8 mouse cellular contexts compared by ENCODE assay signal in the genomic region with DNA sequence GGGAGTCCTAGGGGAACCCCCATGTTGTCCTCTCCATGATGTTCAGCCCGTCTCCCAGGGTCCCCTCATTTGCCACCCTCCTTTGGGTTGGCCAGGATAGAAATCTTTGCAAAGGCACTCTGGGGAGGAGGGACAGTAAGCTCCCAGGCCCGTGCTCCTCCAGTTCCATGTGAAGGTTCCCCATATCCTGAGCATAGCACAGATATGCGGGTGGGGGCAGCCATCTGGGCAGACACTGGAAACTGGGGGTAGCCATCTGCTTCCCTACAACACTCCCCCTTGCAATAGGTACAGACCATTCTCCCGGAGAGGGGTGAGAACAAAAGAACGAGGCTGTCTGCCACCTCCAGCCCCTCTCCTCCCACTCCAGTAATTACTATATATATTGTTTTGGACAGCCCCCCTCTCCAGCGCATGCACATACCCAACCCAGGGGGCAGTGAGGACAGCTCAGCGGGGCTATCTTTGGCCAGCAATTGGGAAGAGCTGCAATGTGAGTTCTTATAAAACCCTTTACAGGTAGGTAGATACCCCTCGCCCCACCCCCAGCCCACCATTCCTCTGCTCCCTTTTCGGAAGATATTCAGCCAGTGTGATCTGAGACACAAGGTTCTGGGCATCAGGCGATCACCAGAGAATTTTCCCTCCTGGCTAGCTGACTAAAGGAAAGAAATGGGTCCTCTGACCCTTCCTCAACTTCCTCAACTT. TPM values are rescaled to one million over a fixed set of nuclear protein-coding genes. Genes with fewer than 3 reads are reported as not detected.
A peak's percentile ranks its signal among the peaks of the same experiment; 100 is the strongest.
DNase-seq lines count a peak whose midpoint lies in the region; ATAC-seq lines count a peak whose summit lies in the region.

No protein-coding gene starts in this region.

- H3K4me2 ChIP-seq in heart, embryonic 15.5 days, result peak overlapping the region; percentile 95
- H3K4me2 ChIP-seq in hindbrain, embryonic 13.5 days, result peak overlapping the region; percentile 98
- peak overlapping the region; percentile 95 for H3K4me2 ChIP-seq in liver, embryonic 12.5 days
- peak overlapping the region; percentile 90 for H3K4me2 ChIP-seq in stomach, embryonic 16.5 days (ENCODE audit: low read depth, low read length)

- WGBS in heart, embryonic 15.5 days, result 52% methylated on average over 10 of the region's 10 CpGs
- 33% methylated on average over 10 of the region's 10 CpGs for WGBS in hindbrain, embryonic 13.5 days
- 55% methylated on average over 10 of the region's 10 CpGs for WGBS in liver, embryonic 12.5 days (ENCODE audit: insufficient replicate concordance)
- WGBS in stomach, embryonic 16.5 days, result 41% methylated on average over 10 of the region's 10 CpGs

- H3K27ac ChIP-seq in heart, embryonic 15.5 days, result no peak overlapping the region
- H3K27ac ChIP-seq in hindbrain, embryonic 13.5 days, result peak overlapping the region; percentile 88
- H3K27ac ChIP-seq in liver, embryonic 12.5 days, result peak overlapping the region; percentile 93; the same call in 1 of the 2 replicates
- peak overlapping the region; percentile 96; the same call in 1 of the 2 replicates for H3K27ac ChIP-seq in stomach, embryonic 16.5 days (ENCODE audit: low read length)

- H3K36me3 ChIP-seq in heart, embryonic 15.5 days, result peaks cover 7% of the 10 kb centered on the region
- H3K36me3 ChIP-seq in hindbrain, embryonic 13.5 days, result peaks cover 29% of the 10 kb centered on the region
- peaks cover 19% of the 10 kb centered on the region for H3K36me3 ChIP-seq in liver, embryonic 12.5 days
- H3K36me3 ChIP-seq in stomach, embryonic 16.5 days (ENCODE audit: control insufficient read depth, insufficient read depth, low read length), result peaks cover 8% of the 10 kb centered on the region; the same call in 1 of the 2 replicates

- no peaks in the 10 kb centered on the region for H3K9me3 ChIP-seq in heart, embryonic 15.5 days (replicated peaks)
- H3K9me3 ChIP-seq in hindbrain, embryonic 13.5 days, result no peaks in the 10 kb centered on the region
- H3K9me3 ChIP-seq in liver, embryonic 12.5 days (replicated peaks), result no peaks in the 10 kb centered on the region; the same call in 1 of the 2 replicates
- 0 out of 2 replicates have a peak, but pooled peaks cover 3% of the 10 kb centered on the region for H3K9me3 ChIP-seq in stomach, embryonic 16.5 days (replicated peaks; ENCODE audit: control insufficient read depth, low read length)

- H3K9ac ChIP-seq in heart, embryonic 15.5 days, result peak overlapping the region; percentile 64; the same call in 1 of the 2 replicates
- H3K9ac ChIP-seq in hindbrain, embryonic 13.5 days, result peak overlapping the region; percentile 85
- H3K9ac ChIP-seq in liver, embryonic 12.5 days, result peak overlapping the region; percentile 82
- H3K9ac ChIP-seq in stomach, embryonic 16.5 days (ENCODE audit: low read length), result peak overlapping the region; percentile 82

- H3K27me3 ChIP-seq in heart, embryonic 15.5 days, result peaks cover 36% of the 10 kb centered on the region
- peaks cover 22% of the 10 kb centered on the region for H3K27me3 ChIP-seq in hindbrain, embryonic 13.5 days
- H3K27me3 ChIP-seq in liver, embryonic 12.5 days (replicated peaks), result peaks cover 24% of the 10 kb centered on the region
- no peaks in the 10 kb centered on the region for H3K27me3 ChIP-seq in stomach, embryonic 16.5 days (ENCODE audit: control insufficient read depth, insufficient read depth, low read length)

- H3K4me3 ChIP-seq in heart, embryonic 15.5 days, result peak overlapping the region; percentile 64
- H3K4me3 ChIP-seq in hindbrain, embryonic 13.5 days, result peak overlapping the region; percentile 69
- peak overlapping the region; percentile 69 for H3K4me3 ChIP-seq in liver, embryonic 12.5 days
- H3K4me3 ChIP-seq in stomach, embryonic 16.5 days (replicated peaks; ENCODE audit: low read length), result peak overlapping the region; percentile 62

- DNase-seq in heart, adult 8-10 months (ENCODE audit: low spot score), result no peak
- peak; percentile 82 for DNase-seq in cerebellum, adult 9-11 months
- DNase-seq in thymus, postnatal 25 days, result no peak
- no peak for DNase-seq in spleen, postnatal 36 days (ENCODE audit: low spot score in 2 of 2)

- H3K4me1 ChIP-seq in heart, embryonic 15.5 days (replicated peaks), result peaks cover 47% of the 10 kb centered on the region
- H3K4me1 ChIP-seq in hindbrain, embryonic 13.5 days (replicated peaks), result peaks cover 68% of the 10 kb centered on the region
- peaks cover 66% of the 10 kb centered on the region for H3K4me1 ChIP-seq in liver, embryonic 12.5 days
- peaks cover 22% of the 10 kb centered on the region for H3K4me1 ChIP-seq in stomach, embryonic 16.5 days (ENCODE audit: control insufficient read depth, insufficient read depth, low read length)

- no peak for ATAC-seq in heart, embryonic 15.5 days (replicated peaks; ENCODE audit: insufficient number of reproducible peaks, insufficient read depth, low FRiP score, low read depth)
- ATAC-seq in hindbrain, embryonic 13.5 days (ENCODE audit: low FRiP score), result peak; percentile 4; the same call in 1 of the 2 replicates
- no peak for ATAC-seq in liver, embryonic 12.5 days
- ATAC-seq in stomach, embryonic 16.5 days (ENCODE audit: insufficient read depth, low FRiP score), result no peak

RNA-seq across cellular contexts. Expression of a gene that starts 2.4 kb away (rescaled TPM):
- polyA plus RNA-seq in heart, embryonic 15.5 days (2015; fragmentation: Nextera tagmentation; extraction: Ambion mirVana), result 24.7 and 32.5 TPM in 2 replicates
- 10 to 100 TPM in 3 of 4 experiments, 1 to 10 TPM in 1; 8.1 to 13.4 (median 10.8) TPM for total RNA-seq in heart, adult 8-10 months (2022)
- polyA plus RNA-seq in hindbrain, embryonic 13.5 days (2015; fragmentation: Nextera tagmentation; extraction: Ambion mirVana), result 28.4 and 30.7 TPM in 2 replicates
- polyA plus RNA-seq in liver, embryonic 12.5 days (2016; fragmentation: Nextera tagmentation; extraction: Ambion mirVana), result 14.3 and 17.4 TPM in 2 replicates
- 71.3 and 77.0 TPM in 2 replicates for polyA plus RNA-seq in stomach, embryonic 16.5 days (2015; fragmentation: Nextera tagmentation; extraction: Ambion mirVana)

RNA-seq across cellular contexts. Expression of a gene that starts 7.1 kb away (rescaled TPM):
- polyA plus RNA-seq in heart, embryonic 15.5 days (2015; fragmentation: Nextera tagmentation; extraction: Ambion mirVana), result 15.6 and 16.7 TPM in 2 replicates
- 10 to 100 TPM; 13.0 to 24.6 (median 15.5) TPM for total RNA-seq in heart, adult 8-10 months (2022)
- 1.0 and 1.1 TPM in 2 replicates for polyA plus RNA-seq in hindbrain, embryonic 13.5 days (2015; fragmentation: Nextera tagmentation; extraction: Ambion mirVana)
- polyA plus RNA-seq in liver, embryonic 12.5 days (2016; fragmentation: Nextera tagmentation; extraction: Ambion mirVana), result 3.0 and 3.6 TPM in 2 replicates
- polyA plus RNA-seq in stomach, embryonic 16.5 days (2015; fragmentation: Nextera tagmentation; extraction: Ambion mirVana), result 1.2 and 1.4 TPM in 2 replicates

RNA-seq across cellular contexts. Expression of a gene that starts 8.0 kb away (rescaled TPM):
- 63.5 and 86.0 TPM in 2 replicates for polyA plus RNA-seq in heart, embryonic 15.5 days (2015; fragmentation: Nextera tagmentation; extraction: Ambion mirVana)
- 10 to 100 TPM; 18.1 to 29.6 (median 24.2) TPM for total RNA-seq in heart, adult 8-10 months (2022)
- polyA plus RNA-seq in hindbrain, embryonic 13.5 days (2015; fragmentation: Nextera tagmentation; extraction: Ambion mirVana), result 211 and 221 TPM in 2 replicates
- polyA plus RNA-seq in liver, embryonic 12.5 days (2016; fragmentation: Nextera tagmentation; extraction: Ambion mirVana), result 33.2 and 36.9 TPM in 2 replicates
- polyA plus RNA-seq in stomach, embryonic 16.5 days (2015; fragmentation: Nextera tagmentation; extraction: Ambion mirVana), result 68.6 and 79.4 TPM in 2 replicates

RNA-seq across cellular contexts. Expression of a gene that starts 22.5 kb away (rescaled TPM):
- 1.5 and 5.7 TPM in 2 replicates for polyA plus RNA-seq in heart, embryonic 15.5 days (2015; fragmentation: Nextera tagmentation; extraction: Ambion mirVana)
- total RNA-seq in heart, adult 8-10 months (2022), result 1 to 10 TPM; 1.2 to 3.2 (median 1.5) TPM
- 40.6 and 42.3 TPM in 2 replicates for polyA plus RNA-seq in hindbrain, embryonic 13.5 days (2015; fragmentation: Nextera tagmentation; extraction: Ambion mirVana)
- polyA plus RNA-seq in liver, embryonic 12.5 days (2016; fragmentation: Nextera tagmentation; extraction: Ambion mirVana), result 12.6 TPM in 2 replicates
- polyA plus RNA-seq in stomach, embryonic 16.5 days (2015; fragmentation: Nextera tagmentation; extraction: Ambion mirVana), result 29.3 and 34.3 TPM in 2 replicates

RNA-seq across cellular contexts. Expression of a gene that starts 23.9 kb away (rescaled TPM):
- 23.2 and 27.0 TPM in 2 replicates for polyA plus RNA-seq in heart, embryonic 15.5 days (2015; fragmentation: Nextera tagmentation; extraction: Ambion mirVana)
- total RNA-seq in heart, adult 8-10 months (2022), result 10 to 100 TPM; 32.4 to 38.3 (median 35.3) TPM
- polyA plus RNA-seq in hindbrain, embryonic 13.5 days (2015; fragmentation: Nextera tagmentation; extraction: Ambion mirVana), result 20.0 and 22.1 TPM in 2 replicates
- polyA plus RNA-seq in liver, embryonic 12.5 days (2016; fragmentation: Nextera tagmentation; extraction: Ambion mirVana), result 44.7 and 50.0 TPM in 2 replicates
- polyA plus RNA-seq in stomach, embryonic 16.5 days (2015; fragmentation: Nextera tagmentation; extraction: Ambion mirVana), result 33.5 and 34.4 TPM in 2 replicates
